Mouse (Mus musculus) thymus, adult 2 months (tissue): ENCODE measurements around the gene Slco2b1.

Source experiments
- CTCF ChIP-seq: fragments of 200-500 bp; IDR thresholded peaks from 2 replicates; pipeline ENCODE4 v1.5.1; 2012; ENCODE audit warnings: mild to moderate bottlenecking, control low read depth, low read length, moderate library complexity, borderline replicate concordance; ENCODE audit not compliant: control insufficient read depth, poor library complexity, insufficient read depth; ENCODE audit errors: extremely low read depth
- POLR2A ChIP-seq: fragments of 200-500 bp; IDR thresholded peaks from 2 replicates; pipeline ENCODE4 v1.6.1; 2012; ENCODE audit warnings: mild to moderate bottlenecking, low read length, control low read depth, moderate library complexity; ENCODE audit not compliant: control insufficient read depth, poor library complexity, insufficient read depth; ENCODE audit errors: extremely low read depth

GRCm38 (mm10) chr7:99633966-99634665 is 77.0 kb downstream of the Slco2b1 start:
- TF ChIP-seq POLR2A (no peak), CTCF (no peak)
